Comparison of ENCODE assay signal across 26 mouse cellular contexts in the genomic region with DNA sequence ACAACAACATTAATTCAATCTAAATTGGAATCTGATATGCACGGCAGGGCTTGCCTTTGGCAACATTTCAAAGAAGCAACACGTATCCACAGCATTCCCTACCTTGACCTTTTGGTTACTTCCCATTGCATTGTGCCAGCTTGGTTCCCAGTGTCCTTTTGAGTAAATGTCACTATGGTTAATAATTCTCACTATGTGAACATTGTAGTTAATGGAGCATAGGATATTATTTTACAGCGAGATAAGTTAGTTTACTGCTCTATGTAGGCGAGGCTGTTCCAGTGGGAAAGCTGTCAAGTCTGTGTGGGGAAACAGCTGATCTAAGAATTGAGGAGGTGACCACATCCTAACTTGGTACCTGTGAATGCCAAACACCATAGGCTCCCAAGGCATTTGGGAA. TPM values are rescaled to one million over a fixed set of nuclear protein-coding genes. Genes with fewer than 3 reads are reported as not detected.
DNase-seq lines count a peak whose midpoint lies in the region; ATAC-seq and TF ChIP-seq lines count a peak whose summit lies in the region.
"Had no signal": no experiment of that assay in that cellular context is flagged by ENCODE, and none has a peak within 500 bp of the region (broad histone marks: within the 10 kb centered on the region; RNA-seq: fewer than 3 reads in every experiment).

No protein-coding gene starts in this region.

- 29% methylated on average over 4 of the region's 4 CpGs for WGBS in kidney, embryonic 15.5 days
- 29% methylated on average over 4 of the region's 4 CpGs for WGBS in kidney, embryonic 14.5 days
- WGBS in intestine, postnatal 0 days = 32% methylated on average over 4 of the region's 4 CpGs
- WGBS in stomach, embryonic 15.5 days = 61% methylated on average over 4 of the region's 4 CpGs
- 69% methylated on average over 4 of the region's 4 CpGs for WGBS in midbrain, postnatal 0 days

- H3K4me1 ChIP-seq in kidney, embryonic 15.5 days = peaks cover 6% of the 10 kb centered on the region; the same call in 1 of the 2 replicates
- H3K4me1 ChIP-seq in kidney, embryonic 14.5 days (ENCODE audit: control insufficient read depth, insufficient read depth, low read length) = no peaks in the 10 kb centered on the region
- peaks cover 2% of the 10 kb centered on the region; the same call in 1 of the 2 replicates for H3K4me1 ChIP-seq in intestine, postnatal 0 days (replicated peaks; ENCODE audit: control insufficient read depth, insufficient read depth, low read length)
- no peaks in the 10 kb centered on the region for H3K4me1 ChIP-seq in stomach, embryonic 15.5 days
- no peaks in the 10 kb centered on the region for H3K4me1 ChIP-seq in midbrain, postnatal 0 days (ENCODE audit: insufficient read depth, low read length)
- H3K4me1 ChIP-seq: heart, embryonic 10.5 days; hindbrain, embryonic 12.5 days; limb, embryonic 10.5 days; liver, embryonic 13.5 days; lung, embryonic 15.5 days had no signal

- no peaks in the 10 kb centered on the region for H3K9me3 ChIP-seq in kidney, embryonic 15.5 days (replicated peaks)
- H3K9me3 ChIP-seq in kidney, embryonic 14.5 days (ENCODE audit: control insufficient read depth, low read length) = no peaks in the 10 kb centered on the region
- H3K9me3 ChIP-seq in intestine, postnatal 0 days (ENCODE audit: control insufficient read depth) = no peaks in the 10 kb centered on the region
- H3K9me3 ChIP-seq in stomach, embryonic 15.5 days = no peaks in the 10 kb centered on the region
- no peaks in the 10 kb centered on the region for H3K9me3 ChIP-seq in midbrain, postnatal 0 days (ENCODE audit: low read length)
- H3K9me3 ChIP-seq: heart, embryonic 10.5 days; hindbrain, embryonic 12.5 days; limb, embryonic 10.5 days; liver, embryonic 13.5 days; lung, embryonic 15.5 days had no signal

- no peaks in the 10 kb centered on the region for H3K27me3 ChIP-seq in kidney, embryonic 15.5 days
- no peaks in the 10 kb centered on the region for H3K27me3 ChIP-seq in kidney, embryonic 14.5 days (ENCODE audit: control insufficient read depth, insufficient read depth, low read length)
- H3K27me3 ChIP-seq in intestine, postnatal 0 days (replicated peaks; ENCODE audit: control insufficient read depth, insufficient read depth, low read length) = no peaks in the 10 kb centered on the region
- no peaks in the 10 kb centered on the region for H3K27me3 ChIP-seq in stomach, embryonic 15.5 days (replicated peaks)
- no peaks in the 10 kb centered on the region for H3K27me3 ChIP-seq in midbrain, postnatal 0 days (ENCODE audit: insufficient read depth, low read length)
- H3K27me3 ChIP-seq: hindbrain, embryonic 12.5 days; liver, embryonic 13.5 days; lung, embryonic 15.5 days had no signal

- ATAC-seq in kidney, embryonic 15.5 days (replicated peaks; ENCODE audit: low FRiP score) = peak; percentile 62
- ATAC-seq in kidney, embryonic 14.5 days (ENCODE audit: low FRiP score, low TSS enrichment) = no peak
- peak; percentile 57; the same call in 1 of the 2 replicates for ATAC-seq in intestine, postnatal 0 days
- ATAC-seq in stomach, embryonic 15.5 days (ENCODE audit: insufficient read depth, low FRiP score, low read depth) = peak; percentile 68
- ATAC-seq in midbrain, postnatal 0 days (ENCODE audit: low FRiP score) = no peak
- ATAC-seq: activated CD4-positive, CD25-positive, alpha-beta regulatory T cell, adult 4 months; forebrain, embryonic 16.5 days had no signal

- TF ChIP-seq CTCF in intestine, postnatal 0 days (IDR thresholded peaks at IDR 0.05; ENCODE audit: low read depth) = no peak
- no peak for TF ChIP-seq CTCF in midbrain, postnatal 0 days (IDR thresholded peaks at IDR 0.05)

- no peak overlapping the region for H3K9ac ChIP-seq in kidney, embryonic 15.5 days
- H3K9ac ChIP-seq in kidney, embryonic 14.5 days (ENCODE audit: low read depth, low read length) = no peak overlapping the region
- H3K9ac ChIP-seq in intestine, postnatal 0 days (ENCODE audit: low read depth, low read length) = no peak overlapping the region
- no peak overlapping the region for H3K9ac ChIP-seq in stomach, embryonic 15.5 days
- H3K9ac ChIP-seq in midbrain, postnatal 0 days (replicated peaks; ENCODE audit: low read length, poor library complexity, severe bottlenecking) = no peak overlapping the region
- H3K9ac ChIP-seq: hindbrain, embryonic 12.5 days; liver, embryonic 13.5 days; lung, embryonic 15.5 days had no signal

- peak; percentile 37 for DNase-seq in adrenal gland, postnatal 14 days
- no peak for DNase-seq in midbrain, postnatal 0 days (ENCODE audit: low spot score)
- DNase-seq in left cerebral cortex, adult 18-20 months (ENCODE audit: low spot score in 2 of 2) = no peak
- no peak for DNase-seq in cerebellum, postnatal 10 days
- DNase-seq: cerebellum, adult 11-12 months; cerebellum, postnatal 25 days; embryo, embryonic 11 days; gastrocnemius, adult 2 months; layer of hippocampus, adult 9-11 months; liver, embryonic 13.5 days; lung, postnatal 4 days; thymus, adult 2 months had no signal

- no peak overlapping the region for H3K4me2 ChIP-seq in kidney, embryonic 15.5 days
- no peak overlapping the region for H3K4me2 ChIP-seq in kidney, embryonic 14.5 days (replicated peaks; ENCODE audit: low read depth, low read length)
- H3K4me2 ChIP-seq in intestine, postnatal 0 days (replicated peaks; ENCODE audit: low read depth) = peak overlapping the region; percentile 17; the same call in 1 of the 2 replicates
- H3K4me2 ChIP-seq in stomach, embryonic 15.5 days = no peak overlapping the region
- no peak overlapping the region for H3K4me2 ChIP-seq in midbrain, postnatal 0 days (ENCODE audit: low read depth, low read length, poor library complexity, severe bottlenecking)
- H3K4me2 ChIP-seq: hindbrain, embryonic 12.5 days; liver, embryonic 13.5 days; lung, embryonic 15.5 days had no signal

- H3K36me3 ChIP-seq in kidney, embryonic 15.5 days = no peaks in the 10 kb centered on the region
- H3K36me3 ChIP-seq in kidney, embryonic 14.5 days (ENCODE audit: control insufficient read depth, insufficient read depth, low read length) = no peaks in the 10 kb centered on the region
- H3K36me3 ChIP-seq in intestine, postnatal 0 days (ENCODE audit: control insufficient read depth, insufficient read depth) = no peaks in the 10 kb centered on the region
- H3K36me3 ChIP-seq in stomach, embryonic 15.5 days = no peaks in the 10 kb centered on the region
- no peaks in the 10 kb centered on the region for H3K36me3 ChIP-seq in midbrain, postnatal 0 days (ENCODE audit: insufficient read depth, low read length)
- H3K36me3 ChIP-seq: heart, embryonic 10.5 days; hindbrain, embryonic 12.5 days; limb, embryonic 10.5 days; liver, embryonic 13.5 days; lung, embryonic 15.5 days had no signal

- H3K4me3 ChIP-seq in kidney, embryonic 15.5 days (replicated peaks) = no peak overlapping the region
- no peak overlapping the region for H3K4me3 ChIP-seq in kidney, embryonic 14.5 days (ENCODE audit: low read length)
- H3K4me3 ChIP-seq in intestine, postnatal 0 days (ENCODE audit: low read depth, low read length) = no peak overlapping the region
- no peak overlapping the region for H3K4me3 ChIP-seq in stomach, embryonic 15.5 days (replicated peaks)
- no peak overlapping the region for H3K4me3 ChIP-seq in midbrain, postnatal 0 days (ENCODE audit: low read depth, low read length)
- H3K4me3 ChIP-seq: gastrocnemius, adult 2 months; heart, embryonic 10.5 days; hindbrain, embryonic 12.5 days; limb, embryonic 10.5 days; liver, embryonic 13.5 days; lung, embryonic 15.5 days had no signal

- no peak overlapping the region for H3K27ac ChIP-seq in kidney, embryonic 15.5 days
- H3K27ac ChIP-seq in kidney, embryonic 14.5 days (ENCODE audit: low read depth, low read length) = no peak overlapping the region
- H3K27ac ChIP-seq in intestine, postnatal 0 days (ENCODE audit: low read depth, low read length) = no peak overlapping the region
- no peak overlapping the region for H3K27ac ChIP-seq in stomach, embryonic 15.5 days
- H3K27ac ChIP-seq in midbrain, postnatal 0 days (ENCODE audit: low read depth, low read length) = no peak overlapping the region
- H3K27ac ChIP-seq: gastrocnemius, adult 2 months; heart, embryonic 10.5 days; hindbrain, embryonic 12.5 days; limb, embryonic 10.5 days; liver, embryonic 13.5 days; lung, embryonic 15.5 days had no signal

RNA-seq across cellular contexts. Expression of a gene that starts 16.1 kb away (rescaled TPM):
- polyA plus RNA-seq in kidney, embryonic 15.5 days (2015; fragmentation: Nextera tagmentation; extraction: Ambion mirVana) = 0.23 and 0.30 TPM in 2 replicates
- 0.16 and 0.31 TPM in 2 replicates for polyA plus RNA-seq in kidney, embryonic 14.5 days (2014; fragmentation: Nextera tagmentation; extraction: Ambion mirVana)
- total RNA-seq in adrenal gland, postnatal 14 days (2021) = 0.15 TPM in 1 of 2 replicates, not detected in the other
- polyA plus RNA-seq in intestine, postnatal 0 days (2015; fragmentation: Nextera tagmentation; extraction: Ambion mirVana) = 5.5 TPM in 2 replicates
- 2.6 and 3.2 TPM in 2 replicates for polyA plus RNA-seq in stomach, embryonic 15.5 days (2015; fragmentation: Nextera tagmentation; extraction: Ambion mirVana)
- total RNA-seq in midbrain, postnatal 0 days (2014; rRNA removed) = not detected in 2 replicates
- not detected in 2 replicates for polyA plus RNA-seq in midbrain, postnatal 0 days (2015; fragmentation: Nextera tagmentation; extraction: Ambion mirVana)
- under 1 TPM in 1 of 2 experiments, not detected in 1; 0.26 TPM for total RNA-seq in left cerebral cortex, adult 18-20 months (2021)
- total RNA-seq: gastrocnemius, adult 2 months; monocyte, adult 5-6 weeks had no signal
- polyA plus RNA-seq: activated CD4-positive, CD25-positive, alpha-beta regulatory T cell, adult 4 months; embryonic facial prominence, embryonic 14.5 days; forebrain, embryonic 16.5 days; heart, postnatal 0 days; hindbrain, embryonic 12.5 days; limb, embryonic 10.5 days had no signal

RNA-seq across cellular contexts. Expression of a gene that starts 23.5 kb away (rescaled TPM):
- 0.09 TPM in 1 of 2 replicates, not detected in the other for polyA plus RNA-seq in kidney, embryonic 15.5 days (2015; fragmentation: Nextera tagmentation; extraction: Ambion mirVana)
- not detected in 2 replicates for polyA plus RNA-seq in kidney, embryonic 14.5 days (2014; fragmentation: Nextera tagmentation; extraction: Ambion mirVana)
- 0.19 and 1.2 TPM in 2 replicates for total RNA-seq in adrenal gland, postnatal 14 days (2021)
- 0.21 and 0.22 TPM in 2 replicates for polyA plus RNA-seq in intestine, postnatal 0 days (2015; fragmentation: Nextera tagmentation; extraction: Ambion mirVana)
- 0.32 TPM in 1 of 2 replicates, not detected in the other for polyA plus RNA-seq in stomach, embryonic 15.5 days (2015; fragmentation: Nextera tagmentation; extraction: Ambion mirVana)
- total RNA-seq in midbrain, postnatal 0 days (2014; rRNA removed) = 1.2 and 1.4 TPM in 2 replicates
- 0.92 and 1.6 TPM in 2 replicates for polyA plus RNA-seq in midbrain, postnatal 0 days (2015; fragmentation: Nextera tagmentation; extraction: Ambion mirVana)
- 1 to 10 TPM; 1.5 to 2.7 TPM for total RNA-seq in left cerebral cortex, adult 18-20 months (2021)
- total RNA-seq: gastrocnemius, adult 2 months; monocyte, adult 5-6 weeks had no signal
- polyA plus RNA-seq: activated CD4-positive, CD25-positive, alpha-beta regulatory T cell, adult 4 months; embryonic facial prominence, embryonic 14.5 days; heart, embryonic 10.5 days; heart, postnatal 0 days had no signal

RNA-seq across cellular contexts. Expression of a gene that starts 54.4 kb away (rescaled TPM):
- 7.9 and 13.4 TPM in 2 replicates for polyA plus RNA-seq in kidney, embryonic 15.5 days (2015; fragmentation: Nextera tagmentation; extraction: Ambion mirVana)
- 8.0 and 8.5 TPM in 2 replicates for polyA plus RNA-seq in kidney, embryonic 14.5 days (2014; fragmentation: Nextera tagmentation; extraction: Ambion mirVana)
- total RNA-seq in adrenal gland, postnatal 14 days (2021) = 4.1 and 7.3 TPM in 2 replicates
- polyA plus RNA-seq in intestine, postnatal 0 days (2015; fragmentation: Nextera tagmentation; extraction: Ambion mirVana) = 10.7 and 13.7 TPM in 2 replicates
- polyA plus RNA-seq in stomach, embryonic 15.5 days (2015; fragmentation: Nextera tagmentation; extraction: Ambion mirVana) = 24.4 and 27.1 TPM in 2 replicates
- total RNA-seq in midbrain, postnatal 0 days (2014; rRNA removed) = 141 TPM in 2 replicates
- 221 and 222 TPM in 2 replicates for polyA plus RNA-seq in midbrain, postnatal 0 days (2015; fragmentation: Nextera tagmentation; extraction: Ambion mirVana)
- 100 to 1,000 TPM; 320 to 341 TPM for total RNA-seq in left cerebral cortex, adult 18-20 months (2021)
- total RNA-seq: monocyte, adult 5-6 weeks had no signal
- polyA plus RNA-seq: activated CD4-positive, CD25-positive, alpha-beta regulatory T cell, adult 4 months had no signal

RNA-seq across cellular contexts. Expression of a gene that starts 59.8 kb away (rescaled TPM):
- 0.08 and 0.18 TPM in 2 replicates for polyA plus RNA-seq in kidney, embryonic 15.5 days (2015; fragmentation: Nextera tagmentation; extraction: Ambion mirVana)
- polyA plus RNA-seq in kidney, embryonic 14.5 days (2014; fragmentation: Nextera tagmentation; extraction: Ambion mirVana) = 0.07 and 0.19 TPM in 2 replicates
- total RNA-seq in adrenal gland, postnatal 14 days (2021) = 0.34 TPM in 1 of 2 replicates, not detected in the other
- 0.16 and 0.17 TPM in 2 replicates for polyA plus RNA-seq in intestine, postnatal 0 days (2015; fragmentation: Nextera tagmentation; extraction: Ambion mirVana)
- 0.21 and 0.63 TPM in 2 replicates for polyA plus RNA-seq in stomach, embryonic 15.5 days (2015; fragmentation: Nextera tagmentation; extraction: Ambion mirVana)
- not detected in 2 replicates for total RNA-seq in midbrain, postnatal 0 days (2014; rRNA removed)
- polyA plus RNA-seq in midbrain, postnatal 0 days (2015; fragmentation: Nextera tagmentation; extraction: Ambion mirVana) = not detected in 2 replicates
- total RNA-seq in left cerebral cortex, adult 18-20 months (2021) = not detected
- total RNA-seq: gastrocnemius, adult 2 months; left cerebral cortex, adult 8-10 months; monocyte, adult 5-6 weeks had no signal
- polyA plus RNA-seq: forebrain, embryonic 16.5 days; hindbrain, embryonic 12.5 days; limb, embryonic 10.5 days had no signal

Comparison
In these comparisons a context has a peak if more than half of its experiments do, and no peak if none do; other contexts are left out.
1. ATAC-seq: peak in kidney, embryonic 15.5 days (single experiment), intestine, postnatal 0 days (single experiment) and stomach, embryonic 15.5 days (single experiment); none in kidney, embryonic 14.5 days (single experiment) and midbrain, postnatal 0 days (single experiment).